Mouse (Mus musculus): ENCODE results near the gene Atxn1.

- no peak for TF ChIP-seq CTCF (IDR thresholded peaks at IDR 0.05 in 2 of 3, conservative IDR thresholded peaks at IDR 0.05 in 1 of 3; ENCODE audit: control insufficient read depth in 1 of 3, insufficient read depth in 1 of 3, low read depth in 2 of 3, low read length in 3 of 3, poor library complexity in 1 of 3, severe bottlenecking in 1 of 3)
- TF ChIP-seq POLR2AphosphoS2 (IDR thresholded peaks at IDR 0.05; ENCODE audit: low read length): no peak
- TF ChIP-seq EP300 (IDR thresholded peaks at IDR 0.05; ENCODE audit: low read depth in 1 of 2, low read length in 2 of 2): no peak
- TF ChIP-seq ZC3H11A (IDR thresholded peaks at IDR 0.05; ENCODE audit: low read depth, low read length): no peak
- no peak for TF ChIP-seq RAD21 (IDR thresholded peaks at IDR 0.05; ENCODE audit: low read depth, low read length)
- no peak for TF ChIP-seq HCFC1 (IDR thresholded peaks at IDR 0.05; ENCODE audit: low read depth, low read length)
- no peak for TF ChIP-seq NRF1 (IDR thresholded peaks at IDR 0.05; ENCODE audit: insufficient read depth, low read depth, low read length, poor library complexity, severe bottlenecking)
- no peak for TF ChIP-seq GATA1 (IDR thresholded peaks at IDR 0.05; ENCODE audit: low read depth, low read length)
- no peak for TF ChIP-seq MXI1 (IDR thresholded peaks at IDR 0.05; ENCODE audit: low read depth, low read length)
- no peak for TF ChIP-seq USF1 (IDR thresholded peaks at IDR 0.05; ENCODE audit: low read depth, low read length)
- TF ChIP-seq TCF12 (IDR thresholded peaks at IDR 0.05; ENCODE audit: low read depth, low read length): no peak
- TF ChIP-seq MYC (IDR thresholded peaks at IDR 0.05; ENCODE audit: low read depth, low read length): no peak
- TF ChIP-seq SMC3 (IDR thresholded peaks at IDR 0.05; ENCODE audit: low read depth, low read length): no peak
- no peak for TF ChIP-seq CHD1 (IDR thresholded peaks at IDR 0.05; ENCODE audit: low read depth, low read length)
Measured at GRCm38 (mm10) chr13:45499906-45500305, 464.9 kb downstream of the Atxn1 start.
